Mouse (Mus musculus) bone marrow, adult 2 months (tissue): ENCODE measurements around the gene Tk1.

ENCODE experiments used
- CTCF ChIP-seq: fragments of 200-500 bp; IDR thresholded peaks from 2 replicates; pipeline ENCODE4 v1.5.1; 2011; ENCODE audit warnings: low read length, control low read depth; ENCODE audit not compliant: control insufficient read depth, insufficient read depth
- POLR2A ChIP-seq: fragments of 200-500 bp; IDR thresholded peaks from 2 replicates; pipeline ENCODE4 v1.6.1; 2011; ENCODE audit warnings: low read depth, mild to moderate bottlenecking, control low read depth, low read length, borderline replicate concordance; ENCODE audit not compliant: control insufficient read depth

DNA sequence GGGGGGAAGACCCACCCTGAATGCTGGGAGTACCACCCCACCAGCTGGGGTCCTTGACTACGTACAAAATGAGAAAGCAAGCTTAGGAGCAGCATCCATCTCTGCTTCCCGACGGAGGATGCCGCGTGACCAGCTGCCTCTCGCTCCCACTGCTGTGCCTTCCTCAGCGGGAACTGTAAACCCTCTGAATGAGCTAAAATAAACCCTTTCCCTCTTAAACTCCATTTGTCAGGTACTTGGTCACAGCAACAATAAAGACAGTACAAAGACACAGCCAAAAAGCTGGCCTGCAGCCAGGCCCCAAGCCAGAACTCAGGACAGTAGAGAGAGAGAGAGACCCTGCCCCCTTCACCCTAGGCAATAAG lies 56.2 kb downstream of the Tk1 start:
- no peak for TF ChIP-seq CTCF
- TF ChIP-seq POLR2A = no peak
